16 mouse cellular contexts compared by ENCODE assay signal in genomic region chr7:35163600-35163999, GRCm38 (mm10). TPM values are rescaled to one million over a fixed set of nuclear protein-coding genes. Genes with fewer than 3 reads are reported as not detected.
DNase-seq lines count a peak whose midpoint lies in the region; ATAC-seq lines count a peak whose summit lies in the region.
"Had no signal": no experiment of that assay in that cellular context is flagged by ENCODE, and none has a peak within 500 bp of the region (broad histone marks: within the 10 kb centered on the region; RNA-seq: fewer than 3 reads in every experiment).

No protein-coding gene starts in this region.

- no peak for ATAC-seq in CD4-positive, CD25-positive, alpha-beta regulatory T cell, adult 4 months

- DNase-seq in gastrocnemius, postnatal 10 days, result peak; percentile 43
- DNase-seq in gastrocnemius, adult 8-10 months (ENCODE audit: low spot score in 2 of 2), result no peak
- DNase-seq in layer of hippocampus, adult 9-10 months (ENCODE audit: low spot score), result peak; percentile 37
- no peak for DNase-seq in layer of hippocampus, postnatal 25 days (ENCODE audit: extremely low spot score in 1 of 2, low spot score in 1 of 2)
- DNase-seq in 3T3-L1 (ENCODE audit: low read depth, low spot score) (peak; percentile 15), adipocyte (ENCODE audit: low spot score) (peak; percentile 28)
- DNase-seq in frontal cortex, adult 2 months (ENCODE audit: extremely low spot score in 1 of 2, low spot score in 1 of 2), result no peak
- DNase-seq: cerebellum, adult 18-20 months; cerebellum, postnatal 36 days; kidney, adult 18-20 months; kidney, postnatal 25 days; right cerebral cortex, adult 18-20 months; thymus, postnatal 25 days had no signal

RNA-seq across cellular contexts. Expression of gene Slc7a10, which starts 22.6 kb away (rescaled TPM):
- 1 to 10 TPM; 2.8 to 4.1 TPM for total RNA-seq in gastrocnemius, postnatal 10 days (2021)
- 1 to 10 TPM in 3 of 4 experiments, under 1 TPM in 1; 0.82 to 3.1 (median 1.9) TPM for total RNA-seq in gastrocnemius, adult 8-10 months (2022)
- total RNA-seq in layer of hippocampus, postnatal 25 days (2021), result 10 to 100 TPM; 49.4 to 52.3 TPM
- 1 to 10 TPM; 6.7 to 7.4 TPM for polyA plus RNA-seq in CD4-positive, CD25-positive, alpha-beta regulatory T cell, adult 4 months (2017; shearing (Covaris generic))
- 53.4 and 55.8 TPM in 2 replicates for polyA plus RNA-seq in frontal cortex, adult 2 months (2012; rRNA removed)
- polyA plus RNA-seq: C2C12, macrophage had no signal

RNA-seq across cellular contexts. Expression of gene Cebpa, which starts 44.5 kb away (rescaled TPM):
- total RNA-seq in gastrocnemius, postnatal 10 days (2021), result 1 to 10 TPM; 7.5 to 8.2 TPM
- total RNA-seq in gastrocnemius, adult 8-10 months (2022), result 10 to 100 TPM in 1 of 4 experiments, 1 to 10 TPM in 3; 3.0 to 10.9 (median 6.4) TPM
- 10 to 100 TPM; 14.2 to 20.7 TPM for total RNA-seq in layer of hippocampus, postnatal 25 days (2021)
- polyA plus RNA-seq in CD4-positive, CD25-positive, alpha-beta regulatory T cell, adult 4 months (2017; shearing (Covaris generic)), result 1 to 10 TPM in 1 of 2 experiments, under 1 TPM in 1; 0.47 to 1.1 TPM
- polyA plus RNA-seq in frontal cortex, adult 2 months (2012; rRNA removed), result 5.3 and 5.7 TPM in 2 replicates

RNA-seq across cellular contexts. Expression of gene Lrp3, which starts 51.7 kb away (rescaled TPM):
- total RNA-seq in gastrocnemius, postnatal 10 days (2021), result 10 to 100 TPM; 12.1 to 13.8 TPM
- 1 to 10 TPM; 5.0 to 6.0 (median 5.3) TPM for total RNA-seq in gastrocnemius, adult 8-10 months (2022)
- 10 to 100 TPM; 69.7 to 76.6 TPM for total RNA-seq in layer of hippocampus, postnatal 25 days (2021)
- 1 to 10 TPM in 1 of 2 experiments, under 1 TPM in 1; 0.51 to 1.8 TPM for polyA plus RNA-seq in CD4-positive, CD25-positive, alpha-beta regulatory T cell, adult 4 months (2017; shearing (Covaris generic))
- 53.7 and 57.4 TPM in 2 replicates for polyA plus RNA-seq in frontal cortex, adult 2 months (2012; rRNA removed)
- polyA plus RNA-seq: macrophage had no signal

Comparison
In these comparisons a context has a peak if more than half of its experiments do, and no peak if none do; other contexts are left out.
1. DNase-seq: peak in gastrocnemius, postnatal 10 days (single experiment), layer of hippocampus, adult 9-10 months (single experiment), 3T3-L1 (single experiment) and adipocyte (single experiment); none in gastrocnemius, adult 8-10 months (0 of 2), layer of hippocampus, postnatal 25 days (0 of 2) and frontal cortex, adult 2 months (0 of 2).
2. RNA of gene Slc7a10, which starts 22.6 kb away (total RNA-seq): 49.4 to 52.3 TPM in layer of hippocampus, postnatal 25 days; 2.8 to 4.1 TPM in gastrocnemius, postnatal 10 days and 0.82 to 3.1 TPM in gastrocnemius, adult 8-10 months; every median in the first group is over 4 times any median in the second.
3. RNA of gene Lrp3, which starts 51.7 kb away (total RNA-seq): 69.7 to 76.6 TPM in layer of hippocampus, postnatal 25 days; 12.1 to 13.8 TPM in gastrocnemius, postnatal 10 days and 5.0 to 6.0 TPM in gastrocnemius, adult 8-10 months; every median in the first group is over 4 times any median in the second.